Mouse (Mus musculus): Measurements from ENCODE around the gene Ctnnbl1.
A peak's percentile ranks its signal among the peaks of the same experiment; 100 is the strongest.

The Ctnnbl1 gene

DNA sequence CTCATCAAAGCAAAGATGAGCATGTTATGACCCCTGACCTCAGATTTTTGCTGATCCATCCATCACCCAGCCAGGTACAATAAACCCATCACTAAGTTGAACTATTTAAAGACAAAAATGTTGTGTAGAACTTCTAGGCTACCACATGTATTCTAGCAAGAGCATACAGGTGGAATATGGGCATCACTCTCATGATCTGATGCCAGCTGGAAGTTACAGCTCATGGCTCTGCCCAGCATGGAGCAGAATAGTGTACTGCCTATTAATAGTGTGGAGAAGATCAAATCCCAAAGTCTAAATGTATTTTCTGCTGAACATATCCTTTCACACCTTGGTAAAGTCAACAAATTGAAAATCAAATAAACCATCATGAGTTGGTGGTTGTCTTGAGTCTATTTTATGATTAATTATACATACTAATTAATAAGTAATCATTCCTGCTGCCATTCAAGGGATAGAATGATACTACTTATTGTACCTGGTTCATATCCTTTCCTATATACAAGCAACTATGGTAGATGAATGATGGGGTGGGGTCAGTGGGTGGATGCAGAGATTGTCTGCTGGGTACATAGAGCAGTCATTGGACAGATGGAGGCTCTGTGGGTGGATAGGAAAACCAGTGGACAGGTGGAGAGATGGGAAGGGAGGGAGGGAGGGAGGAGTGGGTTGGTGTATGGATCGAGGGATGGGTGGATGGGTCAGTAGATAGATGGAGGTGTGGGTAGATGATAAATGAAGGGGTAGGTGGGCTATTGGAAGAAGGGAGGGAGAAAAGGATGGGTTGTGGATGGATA is 58.6 kb downstream of the Ctnnbl1 start:
- DNase-seq, result no peak

GRCm38 (mm10) chr2:157799533-157799932 is 62.3 kb downstream of the Ctnnbl1 start:
- no peak for DNase-seq

DNA sequence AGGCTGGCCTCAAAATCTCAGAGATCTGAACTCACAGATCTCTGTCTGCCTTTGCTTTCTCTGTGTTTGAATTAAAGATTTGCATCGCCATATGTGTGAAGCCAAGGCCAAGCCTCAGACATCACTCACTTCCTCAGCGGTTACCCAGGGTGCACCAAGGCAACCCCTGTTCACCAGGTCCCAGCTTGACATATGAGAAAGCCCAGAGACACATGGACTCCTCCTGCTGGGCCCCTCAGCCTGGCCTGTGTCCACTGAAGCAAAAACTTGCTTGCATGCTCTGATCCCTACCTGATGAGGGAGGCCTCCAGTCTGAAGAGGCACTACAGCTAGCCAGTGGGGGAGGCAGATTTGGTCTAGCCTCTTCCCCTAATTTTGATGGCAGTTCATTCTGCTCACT is 63.1 kb downstream of the Ctnnbl1 start:
- no peak for DNase-seq

GRCm38 (mm10) chr2:157800746-157801501 is 63.7 kb downstream of the Ctnnbl1 start:
- no peak for DNase-seq

- no peak for DNase-seq
These were observed 64.5 kb downstream of the Ctnnbl1 start for GRCm38 (mm10) chr2:157801505-157802357.

GRCm38 (mm10) chr2:157802666-157803065 is 65.5 kb downstream of the Ctnnbl1 start:
- peak; percentile 17 for DNase-seq

DNA sequence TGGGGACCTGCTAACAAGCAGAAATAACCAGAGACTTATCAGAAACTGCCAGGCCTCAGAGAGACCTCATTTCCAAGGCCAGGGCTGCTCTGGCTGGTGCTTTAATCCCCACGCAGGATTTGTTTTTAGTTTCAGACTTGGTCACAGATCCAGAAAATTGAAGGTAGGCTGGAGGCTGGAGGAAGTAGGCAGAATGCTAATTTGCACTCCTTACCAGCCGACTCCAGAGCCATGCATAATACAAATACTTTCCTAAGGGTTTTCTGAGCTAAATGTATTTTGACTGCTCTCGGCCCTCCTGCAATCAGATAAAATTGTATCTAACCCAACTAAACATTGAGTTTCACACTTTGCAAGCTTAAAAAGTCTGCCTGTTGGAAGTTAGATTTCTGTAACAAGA is 67.2 kb downstream of the Ctnnbl1 start:
- DNase-seq, result no peak

DNA sequence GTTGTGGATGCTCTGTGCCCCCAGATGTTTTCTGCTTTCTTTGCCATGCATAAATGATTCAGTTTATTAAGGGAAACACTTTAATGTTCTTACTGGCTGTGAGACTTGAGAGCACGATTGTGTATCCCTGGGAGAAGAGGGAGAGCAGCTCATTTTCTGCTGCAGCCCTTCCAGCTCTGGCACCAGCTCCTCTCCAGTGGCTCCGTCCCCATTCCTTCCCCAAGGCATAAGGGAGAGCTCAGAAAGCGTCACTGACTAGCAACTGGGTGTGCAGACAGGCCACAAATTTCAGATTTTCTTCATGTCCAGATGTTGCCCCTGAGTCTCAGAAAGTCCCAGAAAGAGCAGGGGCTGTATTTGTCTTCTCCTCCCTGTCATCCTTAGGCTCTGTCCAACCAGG is 67.9 kb downstream of the Ctnnbl1 start:
- no peak for DNase-seq

DNA sequence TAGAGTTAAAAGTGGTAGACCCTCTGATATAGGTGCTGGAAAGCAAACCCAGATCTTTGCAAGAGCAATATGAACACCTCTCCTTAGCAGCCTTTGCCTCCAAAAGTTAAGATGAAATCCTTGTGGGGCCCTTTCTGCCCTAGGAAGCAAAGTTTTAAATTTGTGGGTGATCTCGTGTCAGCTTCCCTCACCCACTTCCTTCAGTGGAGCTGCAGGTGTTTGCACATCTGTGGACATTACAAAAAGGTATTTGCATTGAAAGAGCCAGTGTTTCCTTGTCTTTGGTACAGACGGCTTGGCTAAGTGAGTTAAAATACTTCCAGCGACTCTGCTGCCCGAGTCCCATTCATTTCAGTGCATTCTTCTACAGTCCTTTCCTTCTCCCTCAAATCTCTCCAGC is 69.9 kb downstream of the Ctnnbl1 start:
- no peak for DNase-seq

DNA sequence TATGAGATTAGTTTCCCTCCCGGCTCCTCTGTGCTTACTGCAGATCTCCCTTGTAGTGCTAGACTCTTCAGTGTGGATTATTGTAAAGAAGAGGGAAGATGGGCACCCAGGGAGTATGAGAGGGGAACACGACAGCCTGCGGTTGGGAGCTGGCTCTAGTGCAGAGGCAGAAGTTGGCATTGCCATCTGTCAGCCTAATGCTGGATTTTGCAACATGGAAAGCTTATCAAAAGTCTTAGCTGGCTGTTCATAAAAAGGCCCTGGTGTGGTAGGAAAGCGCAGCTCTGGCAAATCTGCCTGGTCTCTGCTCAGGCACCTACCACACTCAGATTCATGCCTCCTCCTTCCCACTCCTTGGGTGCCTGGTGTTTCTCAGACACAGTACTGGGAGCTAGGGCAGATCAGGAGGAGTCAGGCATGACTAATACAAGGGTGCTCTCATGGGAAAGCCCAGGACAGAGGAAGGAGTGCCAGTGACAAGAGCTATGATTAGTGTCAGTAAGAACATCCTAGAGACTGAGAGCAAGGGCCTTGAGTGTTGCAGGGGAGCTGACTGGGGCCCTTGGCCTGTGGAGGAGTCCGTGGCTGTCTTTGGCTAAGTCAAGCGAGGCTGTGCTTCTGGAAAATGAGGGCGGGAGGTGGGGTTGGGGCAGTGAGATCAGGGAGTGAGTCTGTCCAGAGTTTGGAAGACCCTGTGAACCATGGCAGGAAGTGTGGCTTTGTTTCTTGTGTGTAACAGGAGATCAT is 70.6 kb downstream of the Ctnnbl1 start:
- DNase-seq, result no peak

- no peak for DNase-seq
These were observed 71.2 kb downstream of the Ctnnbl1 start for GRCm38 (mm10) chr2:157808368-157808923.

- no peak for DNase-seq
These were observed 72.1 kb downstream of the Ctnnbl1 start for GRCm38 (mm10) chr2:157809341-157809740.

- DNase-seq, result no peak
These were observed 73.5 kb downstream of the Ctnnbl1 start for GRCm38 (mm10) chr2:157810749-157811148.

DNA sequence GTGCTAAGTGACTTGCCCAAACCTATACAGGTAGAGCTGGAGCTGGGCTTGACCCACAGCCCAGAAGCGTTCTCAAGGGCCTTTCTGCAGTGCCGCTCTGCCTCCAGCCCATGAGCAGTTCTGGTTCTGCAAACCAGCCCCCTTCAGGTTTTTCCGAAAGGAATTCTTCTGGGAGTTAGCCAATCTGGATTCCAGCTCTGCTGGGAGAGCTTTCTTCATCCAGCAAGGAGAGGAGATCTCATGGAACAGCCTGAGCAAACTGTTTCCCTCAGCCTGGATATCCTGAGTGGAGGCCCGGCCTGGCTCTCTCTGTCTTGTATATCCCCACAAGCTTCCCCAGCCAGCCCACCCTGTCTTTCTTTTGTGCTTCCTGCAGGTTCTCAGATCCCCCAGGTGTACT is 75.9 kb downstream of the Ctnnbl1 start:
- no peak for DNase-seq

DNA sequence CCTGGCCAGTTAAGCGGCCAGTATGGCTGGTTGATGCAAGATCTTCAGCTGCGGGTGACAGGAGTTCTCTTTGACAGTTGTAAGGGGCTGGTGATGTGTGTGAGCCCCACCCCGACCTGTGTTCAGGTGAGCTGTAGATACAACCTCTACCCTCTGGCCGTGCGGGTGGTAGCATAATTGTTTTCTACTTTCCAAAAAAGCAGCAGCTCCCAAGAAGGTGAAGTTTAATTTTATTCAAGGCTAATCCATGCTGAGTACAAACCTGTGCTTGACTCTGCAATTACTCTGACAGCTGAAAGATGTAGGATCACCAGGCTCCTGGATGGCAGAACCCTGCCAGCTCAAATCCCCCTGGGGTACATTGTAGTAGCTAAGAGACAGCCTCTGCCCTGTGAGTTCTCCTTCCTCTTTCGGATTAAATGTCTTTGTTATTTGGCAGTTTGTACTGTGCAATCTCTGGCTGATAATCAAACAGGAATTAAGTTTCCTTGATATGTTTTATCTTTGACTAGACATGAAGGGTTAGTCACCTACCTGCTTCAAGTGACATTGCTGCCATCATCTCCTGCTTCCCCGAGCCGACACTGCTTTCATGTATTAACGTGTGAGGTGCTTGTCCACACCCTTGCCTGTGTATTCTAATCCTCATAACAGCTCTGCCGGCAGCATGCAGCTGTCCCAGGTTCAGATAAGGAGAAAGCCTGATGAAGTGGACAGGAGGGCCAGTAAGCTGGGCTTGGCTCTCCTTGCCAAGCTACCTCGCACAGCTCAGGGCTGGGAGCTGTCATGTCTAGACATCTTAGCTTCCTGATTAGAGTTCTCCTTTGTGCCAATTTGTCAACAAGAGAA is 77.1 kb downstream of the Ctnnbl1 start:
- DNase-seq, result no peak

DNA sequence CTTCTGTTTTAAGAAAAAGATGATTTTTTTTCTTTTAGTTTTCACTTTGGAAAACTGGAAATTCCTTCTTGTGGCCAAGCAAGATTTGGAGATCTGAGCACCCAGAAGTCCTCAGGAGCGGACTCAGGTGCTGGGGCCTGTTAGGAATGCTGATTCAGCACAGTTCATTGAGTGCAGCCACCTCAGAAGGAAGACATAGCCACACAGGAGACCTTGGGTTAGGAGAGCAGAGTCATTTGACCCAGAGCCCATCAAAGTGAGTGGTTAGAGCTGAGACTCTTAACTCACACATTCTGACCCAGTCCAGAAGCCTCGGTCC is 77.7 kb downstream of the Ctnnbl1 start:
- DNase-seq, result no peak

GRCm38 (mm10) chr2:157817672-157818071 is 80.5 kb downstream of the Ctnnbl1 start:
- no peak for DNase-seq

GRCm38 (mm10) chr2:157818576-157819320 is 81.5 kb downstream of the Ctnnbl1 start:
- DNase-seq, result no peak

DNA sequence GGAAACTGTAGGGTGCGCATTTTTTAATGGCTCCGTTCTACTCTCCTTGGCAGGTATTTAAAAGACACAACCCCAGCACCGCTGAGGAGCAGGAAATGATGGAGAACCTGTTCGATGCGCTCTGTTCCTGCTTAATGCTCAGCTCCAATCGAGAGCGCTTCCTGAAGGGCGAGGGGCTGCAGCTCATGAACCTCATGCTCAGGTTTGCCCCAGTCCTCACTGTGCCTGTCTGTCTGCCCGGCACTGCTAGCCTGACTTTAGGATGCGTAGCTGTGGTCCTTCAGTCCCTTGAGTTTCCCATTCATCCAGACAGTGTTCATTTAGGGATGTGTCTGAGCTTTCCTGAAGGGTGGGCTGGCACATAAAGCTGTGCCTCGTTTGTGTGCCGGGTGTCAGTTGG is 82.2 kb downstream of the Ctnnbl1 start:
- DNase-seq, result no peak

DNA sequence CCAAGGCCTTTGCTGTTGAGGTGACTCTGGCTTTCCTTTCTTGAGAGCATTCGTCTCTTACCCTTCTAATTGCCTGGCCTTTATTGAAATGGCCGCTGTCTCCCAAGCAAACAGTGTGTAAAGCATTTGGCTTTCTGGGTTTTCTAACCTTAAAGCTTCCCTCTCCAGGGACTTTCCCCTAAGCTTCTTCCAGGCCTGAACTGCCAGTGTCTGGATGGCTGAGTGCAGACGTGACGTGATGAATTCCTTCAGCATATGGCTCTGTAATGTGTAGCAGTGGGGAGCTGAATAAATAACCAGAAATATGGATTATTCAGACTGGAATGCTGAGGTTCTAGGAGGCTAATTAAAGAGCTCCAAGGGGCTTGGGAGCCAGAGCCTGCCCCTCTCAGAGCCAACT is 84.1 kb downstream of the Ctnnbl1 start:
- no peak for DNase-seq

DNA sequence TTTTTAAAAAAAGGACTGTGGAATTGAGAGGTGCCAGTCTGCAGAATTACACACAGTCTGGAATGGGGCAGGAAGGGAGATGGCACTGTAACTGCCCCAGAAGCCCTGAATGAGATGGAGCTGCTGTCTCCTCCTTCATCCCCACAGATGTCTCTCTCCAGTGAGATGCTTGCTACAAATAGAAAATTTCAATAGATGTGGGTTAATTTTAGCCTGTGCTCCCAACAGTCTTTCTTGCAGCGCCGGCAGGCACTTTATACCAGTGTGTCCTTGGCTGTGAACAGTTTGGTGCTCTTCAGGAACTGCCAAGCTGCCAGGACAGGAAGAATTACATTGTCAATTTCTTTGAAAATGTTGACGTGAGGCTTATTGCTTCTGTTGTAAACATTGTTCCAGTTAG is 86.3 kb downstream of the Ctnnbl1 start:
- no peak for DNase-seq

Measured in cerebellum, adult 11-12 months (tissue).